Mouse (Mus musculus) G1E (cell line): ENCODE measurements at regions not wholly inside any gene's neighbourhood (a gene's known extent, or its start where the extent isn't known, plus 50 kb on each side); places are given as distances from the start of the nearest gene placed in this dataset.

ENCODE experiments used
- ATAC-seq: 2 replicates; pipeline ENCODE4 v1.8.0; 2016; ENCODE audit warnings: mild to moderate bottlenecking; ENCODE audit not compliant: insufficient number of reproducible peaks, poor library complexity, low FRiP score, severe bottlenecking; ENCODE audit errors: extremely low read depth
- DNase-seq: peaks from one replicate; pipeline ENCODE4 v3.0.0; 2012; ENCODE audit warnings: low spot score
- H3K27me3 ChIP-seq: 2 replicates; pipeline ENCODE4 v1.6.1; 2012; ENCODE audit warnings: mild to moderate bottlenecking, low read length, inconsistent platforms; ENCODE audit not compliant: insufficient read depth
- H3K36me3 ChIP-seq: replicated peaks from 2 replicates; pipeline ENCODE3; 2012; ENCODE audit warnings: mild to moderate bottlenecking, inconsistent platforms
- H3K4me1 ChIP-seq: 2 replicates; pipeline ENCODE4 v1.6.1; 2012; ENCODE audit warnings: low read depth, low read length, inconsistent platforms, mixed read lengths; ENCODE audit not compliant: insufficient read depth
- H3K4me3 ChIP-seq: 2 replicates; pipeline ENCODE4 v1.5.1; 2012; ENCODE audit warnings: low read depth, mild to moderate bottlenecking, inconsistent platforms, low read length, moderate library complexity, mixed read lengths
- H3K9me3 ChIP-seq: replicated peaks from 2 replicates; pipeline ENCODE4 v1.6.1; 2012; ENCODE audit warnings: inconsistent platforms
- CTCF ChIP-seq: IDR thresholded peaks from 2 replicates; pipeline ENCODE4 v1.5.1; 2012; ENCODE audit warnings: low read depth, low read length, inconsistent platforms, mixed read lengths
- GATA1 ChIP-seq: IDR thresholded peaks from 2 replicates; pipeline ENCODE4 v1.6.1; 2012; ENCODE audit warnings: borderline replicate concordance, low read length, inconsistent platforms, mixed read lengths
- GATA2 ChIP-seq: IDR thresholded peaks from 2 replicates; pipeline ENCODE4 v1.6.1; 2012; ENCODE audit warnings: low read depth, low read length, inconsistent platforms, borderline replicate concordance
- POLR2AphosphoS5 ChIP-seq: IDR thresholded peaks from 2 replicates; pipeline ENCODE4 v1.6.1; 2012; ENCODE audit warnings: low read depth, low read length, inconsistent platforms; ENCODE audit not compliant: insufficient replicate concordance
- TAL1 ChIP-seq: conservative IDR thresholded peaks from 2 replicates; pipeline ENCODE4 v1.6.1; 2012; ENCODE audit warnings: low read depth, low read length, inconsistent platforms, mixed read lengths

- Histone ChIP-seq H3K9me3 (no peaks in the 10 kb centered on the region), H3K4me1 (no peaks in the 10 kb centered on the region), H3K36me3 (no peaks in the 10 kb centered on the region), H3K27me3 (no peaks in the 10 kb centered on the region), H3K4me3 (no peak overlapping the region)
- no peak for ATAC-seq
- no peak for DNase-seq
- no peak for TF ChIP-seq GATA2
- no peak for TF ChIP-seq TAL1
- TF ChIP-seq CTCF: no peak
- TF ChIP-seq POLR2AphosphoS5: no peak
- TF ChIP-seq GATA1: no peak
These were observed 116.7 kb upstream of the 1700012A03Rik start for GRCm38 (mm10) chr6:31933364-31933763.

DNA sequence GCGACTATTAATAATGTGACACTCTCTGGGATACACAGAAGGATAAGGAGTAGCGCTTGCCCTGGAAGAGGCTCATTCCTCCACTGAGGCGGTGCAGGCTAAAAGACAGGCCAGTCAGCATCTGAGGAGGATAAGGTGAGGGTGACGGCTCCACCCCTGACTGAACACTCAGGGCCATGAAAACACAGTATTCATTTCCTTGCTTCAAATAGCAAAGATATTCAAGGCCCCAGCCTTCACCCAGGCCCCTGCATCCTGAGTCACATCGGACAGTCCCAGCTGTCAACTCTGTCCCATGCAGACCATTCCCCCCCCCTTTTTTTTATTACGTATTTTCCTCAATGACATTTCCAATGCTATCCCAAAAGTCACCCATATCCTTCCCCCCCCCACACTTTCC lies 118.9 kb upstream of the 1700012A03Rik start:
- H3K4me3 ChIP-seq: no peak overlapping the region
- ATAC-seq: no peak
- no peaks in the 10 kb centered on the region for H3K36me3 ChIP-seq
- TF ChIP-seq POLR2AphosphoS5 (no peak), GATA1 (no peak), GATA2 (no peak), TAL1 (no peak), CTCF (no peak)
- no peaks in the 10 kb centered on the region for H3K9me3 ChIP-seq
- no peak for DNase-seq
- H3K4me1 ChIP-seq: no peaks in the 10 kb centered on the region
- no peaks in the 10 kb centered on the region for H3K27me3 ChIP-seq

DNA sequence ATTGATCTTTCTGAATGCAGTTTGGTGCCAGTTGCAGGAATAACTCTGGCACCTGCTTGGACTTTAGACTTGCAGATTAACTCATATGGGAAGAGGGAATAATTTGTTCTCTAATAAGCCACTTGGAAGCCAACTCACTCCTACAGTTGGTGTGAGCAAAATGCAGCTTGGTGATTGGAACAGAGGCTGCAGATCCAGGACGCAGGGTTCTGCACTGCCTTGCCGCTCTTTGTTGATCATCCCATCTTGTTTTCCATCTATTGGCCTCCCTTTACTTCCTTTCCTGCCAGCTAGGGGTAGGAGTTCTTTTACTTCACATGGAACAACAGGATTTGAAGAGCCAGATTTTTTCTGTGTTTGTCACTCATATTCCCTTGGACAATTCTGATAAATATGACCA lies 120.9 kb upstream of the 1700012A03Rik start:
- no peaks in the 10 kb centered on the region for H3K9me3 ChIP-seq
- no peak for ATAC-seq
- no peak overlapping the region for H3K4me3 ChIP-seq
- no peak for DNase-seq
- TF ChIP-seq CTCF: no peak
- TF ChIP-seq GATA2: no peak
- TF ChIP-seq POLR2AphosphoS5: no peak
- TF ChIP-seq TAL1: no peak
- TF ChIP-seq GATA1: no peak
- H3K27me3 ChIP-seq: no peaks in the 10 kb centered on the region
- no peaks in the 10 kb centered on the region for H3K4me1 ChIP-seq
- no peaks in the 10 kb centered on the region for H3K36me3 ChIP-seq

DNA sequence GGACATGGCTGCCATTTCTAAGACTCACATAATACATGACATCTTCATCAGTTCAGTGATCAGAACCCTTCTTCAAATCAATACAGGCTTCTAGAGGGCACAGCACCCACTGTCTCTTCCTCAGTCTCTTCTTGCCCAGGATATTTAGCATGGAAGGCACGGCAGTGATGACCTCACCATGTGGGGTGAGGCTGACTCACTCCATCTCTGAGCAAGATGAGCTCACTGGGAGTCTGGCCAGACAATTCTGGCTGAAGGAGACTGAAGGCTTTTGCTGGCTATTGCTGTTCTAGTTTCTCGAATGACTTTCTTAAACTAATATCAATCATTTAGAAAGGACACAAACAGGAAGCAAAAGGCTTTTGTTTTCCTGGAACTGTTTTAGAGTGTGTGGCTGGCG lies 122.9 kb upstream of the 1700012A03Rik start:
- no peak overlapping the region for H3K4me3 ChIP-seq
- H3K36me3 ChIP-seq: no peaks in the 10 kb centered on the region
- no peaks in the 10 kb centered on the region for H3K9me3 ChIP-seq
- TF ChIP-seq GATA2 (no peak), POLR2AphosphoS5 (no peak), GATA1 (no peak)
- DNase-seq: no peak
- no peaks in the 10 kb centered on the region for H3K4me1 ChIP-seq
- no peak for ATAC-seq
- H3K27me3 ChIP-seq: no peaks in the 10 kb centered on the region

GRCm38 (mm10) chr6:31924669-31925046 lies 125.4 kb upstream of the 1700012A03Rik start:
- H3K4me3 ChIP-seq: no peak overlapping the region
- no peaks in the 10 kb centered on the region for H3K27me3 ChIP-seq
- no peaks in the 10 kb centered on the region for H3K9me3 ChIP-seq
- H3K4me1 ChIP-seq: no peaks in the 10 kb centered on the region
- H3K36me3 ChIP-seq: no peaks in the 10 kb centered on the region
- no peak for DNase-seq
- no peak for TF ChIP-seq GATA2
- no peak for TF ChIP-seq POLR2AphosphoS5
- no peak for TF ChIP-seq GATA1
- no peak for TF ChIP-seq CTCF
- TF ChIP-seq TAL1: no peak
- no peak for ATAC-seq

DNA sequence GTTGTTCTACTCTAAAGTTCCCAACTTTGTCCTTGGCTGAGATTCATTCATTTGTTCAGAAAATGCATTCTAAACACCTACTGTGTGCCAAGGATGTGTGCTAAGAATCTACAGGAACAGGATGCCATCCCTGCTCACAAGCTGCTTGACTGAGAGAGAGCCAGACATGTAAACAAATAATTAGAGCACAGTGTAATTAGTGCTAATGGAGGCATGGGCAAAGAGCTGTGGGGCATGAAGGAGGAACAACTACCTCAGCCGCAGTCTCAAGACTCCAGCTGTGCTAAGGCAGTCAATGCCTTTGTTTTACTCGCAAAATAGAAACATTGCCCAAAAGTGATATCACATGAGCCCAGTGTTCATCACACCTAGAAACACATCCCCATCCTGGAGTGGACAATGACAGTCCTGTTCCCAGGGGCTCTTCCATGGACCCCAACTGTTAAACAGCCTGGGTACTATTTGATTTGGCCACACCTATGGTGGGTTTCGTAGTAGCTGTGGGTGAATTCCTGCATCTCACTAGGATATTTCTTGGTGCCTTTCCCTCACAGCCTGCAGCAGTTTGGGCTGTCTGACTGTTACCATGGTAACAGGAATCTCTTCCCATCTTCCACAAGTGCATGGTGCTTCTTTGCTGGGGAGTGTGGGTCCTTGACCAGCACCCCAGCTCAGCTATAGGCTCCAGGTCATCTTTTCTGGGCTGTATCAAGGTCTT lies 125.9 kb upstream of the 1700012A03Rik start:
- H3K4me1 ChIP-seq: no peaks in the 10 kb centered on the region
- no peaks in the 10 kb centered on the region for H3K9me3 ChIP-seq
- no peak for DNase-seq
- no peaks in the 10 kb centered on the region for H3K27me3 ChIP-seq
- TF ChIP-seq GATA2 (no peak), CTCF (no peak), GATA1 (no peak), POLR2AphosphoS5 (no peak), TAL1 (no peak)
- ATAC-seq: no peak
- no peaks in the 10 kb centered on the region for H3K36me3 ChIP-seq
- H3K4me3 ChIP-seq: no peak overlapping the region

DNA sequence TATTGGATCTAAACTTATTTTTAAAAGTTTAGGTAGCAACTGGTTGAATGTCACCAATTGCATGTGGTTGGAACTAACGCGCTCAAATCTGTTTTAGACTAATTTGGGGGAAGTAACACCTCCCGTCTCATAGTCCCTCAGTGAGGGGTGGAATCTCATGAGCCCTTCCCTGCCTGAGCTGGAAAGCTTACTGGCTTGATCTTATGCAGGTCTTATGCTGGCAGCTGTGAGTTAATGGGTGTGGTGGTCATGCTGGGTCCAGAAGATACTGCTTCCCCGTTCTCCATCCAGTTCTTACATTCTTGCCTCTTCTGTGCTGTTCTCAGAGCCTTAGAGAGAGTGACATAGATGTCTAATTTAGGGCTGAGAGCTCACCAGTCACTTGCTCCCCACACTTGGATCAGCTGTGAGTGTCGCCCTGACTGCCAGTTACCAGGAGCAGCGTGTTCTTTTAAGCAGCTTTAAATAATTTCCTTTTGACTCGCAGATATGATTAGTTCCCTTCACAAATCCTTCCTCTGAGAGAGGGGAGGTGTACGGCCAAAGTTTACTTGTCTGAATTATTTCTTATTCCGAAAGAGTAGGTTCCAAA lies 128.4 kb upstream of the 1700012A03Rik start:
- DNase-seq: no peak
- Histone ChIP-seq H3K36me3 (no peaks in the 10 kb centered on the region), H3K4me1 (no peaks in the 10 kb centered on the region), H3K27me3 (no peaks in the 10 kb centered on the region), H3K9me3 (no peaks in the 10 kb centered on the region), H3K4me3 (no peak overlapping the region)
- TF ChIP-seq GATA1 (no peak), POLR2AphosphoS5 (no peak), TAL1 (no peak), CTCF (no peak), GATA2 (no peak)
- no peak for ATAC-seq
